Mouse (Mus musculus): ENCODE data around the gene 1700022I11Rik. TPM values are rescaled to one million over a fixed set of nuclear protein-coding genes. Genes with fewer than 3 reads are reported as not detected.
A peak's percentile ranks its signal among the peaks of the same experiment; 100 is the strongest.

Gene 1700022I11Rik
- total RNA-seq, 2 experiments from 2014 or later = not detected

DNA sequence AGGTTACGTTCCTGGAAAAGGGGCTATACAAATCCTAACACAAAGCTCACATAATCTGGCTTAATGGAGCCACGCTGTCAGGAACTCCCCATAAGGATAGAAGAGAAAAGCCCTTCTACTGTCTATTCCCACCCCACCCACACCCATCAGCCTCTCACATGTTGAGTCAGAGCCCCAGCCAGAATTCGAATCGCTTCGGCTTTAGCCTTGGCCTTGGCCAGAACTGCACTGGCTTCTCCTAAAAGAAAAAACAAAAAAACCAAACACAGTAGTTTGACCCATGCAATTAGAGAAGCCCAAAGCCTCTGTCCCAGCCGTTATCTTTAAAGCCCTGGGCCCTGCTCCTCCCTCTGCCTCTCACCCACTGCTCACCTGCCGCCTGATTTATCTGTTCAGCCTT, 59.7 kb downstream of the 1700022I11Rik start:
- intact Hi-C loops (cut with DNase I; ENCODE audit: low total_unique reads) = no loop called here
- no peak for DNase-seq

DNA sequence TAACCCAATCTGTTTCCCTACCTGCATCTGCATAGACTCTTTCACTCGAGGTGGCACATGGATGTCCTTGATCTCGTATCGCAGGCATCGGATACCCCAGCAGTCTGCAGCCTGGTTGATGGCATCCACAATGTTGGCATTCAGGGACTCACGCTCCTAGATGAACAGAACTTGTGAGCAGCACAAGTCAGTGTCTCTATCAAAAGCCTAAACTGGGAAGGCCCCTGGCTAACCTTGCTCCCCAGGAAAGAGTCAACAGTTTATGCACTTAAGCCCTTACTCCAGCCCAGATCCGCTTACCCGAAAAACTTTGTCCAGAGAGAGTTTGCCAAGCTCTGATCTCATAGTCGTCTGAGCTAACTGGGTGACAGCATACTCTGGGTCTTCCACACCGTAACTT, 60.3 kb downstream of the 1700022I11Rik start:
- no peak for DNase-seq
- intact Hi-C loops (cut with DNase I; ENCODE audit: low total_unique reads) = no loop called here

DNA sequence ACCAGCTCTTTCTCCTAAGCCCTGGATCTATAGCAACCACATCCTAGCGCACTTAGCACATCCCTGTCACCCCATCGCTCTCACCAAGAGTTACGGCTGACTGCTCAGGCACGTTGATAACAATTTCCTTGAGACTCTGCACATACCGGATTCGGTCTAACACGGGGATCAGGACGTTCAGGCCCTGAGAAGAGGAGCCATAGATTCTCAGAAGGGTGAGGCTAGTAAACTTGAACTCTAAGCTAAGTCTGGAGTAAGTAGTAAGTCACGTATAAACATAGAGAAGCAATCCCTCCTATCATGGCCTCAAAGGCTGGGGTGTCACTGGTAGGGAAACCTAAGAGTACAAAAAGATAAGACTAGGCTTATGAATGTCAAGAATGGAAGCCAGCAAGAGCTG, 60.9 kb downstream of the 1700022I11Rik start:
- DNase-seq = no peak
- intact Hi-C loops (cut with DNase I; ENCODE audit: low total_unique reads) = no loop called here

DNA sequence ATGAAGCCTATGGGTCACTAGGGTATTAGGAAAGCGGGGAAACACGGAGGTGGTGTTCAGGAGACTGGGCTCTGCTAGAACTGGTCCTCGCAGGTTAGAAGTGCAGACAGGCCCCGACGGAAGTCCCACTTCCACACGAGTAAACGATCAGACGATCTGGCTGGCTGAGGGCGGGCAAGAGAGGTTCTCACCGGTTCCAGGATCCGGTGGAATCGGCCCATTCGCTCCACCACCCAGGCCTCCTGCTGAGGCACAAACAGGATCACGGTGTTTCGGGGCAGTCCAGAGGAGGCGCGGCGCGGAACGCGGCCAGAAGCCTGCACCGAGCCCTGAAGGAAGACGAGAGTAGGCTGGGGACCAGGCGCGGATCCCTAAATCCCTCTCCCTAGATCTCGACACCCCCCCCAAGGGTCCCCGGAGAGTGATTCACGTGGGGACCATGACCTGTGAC, 61.4 kb downstream of the 1700022I11Rik start:
- intact Hi-C loops (cut with DNase I; ENCODE audit: low total_unique reads) = no loop called here

DNA sequence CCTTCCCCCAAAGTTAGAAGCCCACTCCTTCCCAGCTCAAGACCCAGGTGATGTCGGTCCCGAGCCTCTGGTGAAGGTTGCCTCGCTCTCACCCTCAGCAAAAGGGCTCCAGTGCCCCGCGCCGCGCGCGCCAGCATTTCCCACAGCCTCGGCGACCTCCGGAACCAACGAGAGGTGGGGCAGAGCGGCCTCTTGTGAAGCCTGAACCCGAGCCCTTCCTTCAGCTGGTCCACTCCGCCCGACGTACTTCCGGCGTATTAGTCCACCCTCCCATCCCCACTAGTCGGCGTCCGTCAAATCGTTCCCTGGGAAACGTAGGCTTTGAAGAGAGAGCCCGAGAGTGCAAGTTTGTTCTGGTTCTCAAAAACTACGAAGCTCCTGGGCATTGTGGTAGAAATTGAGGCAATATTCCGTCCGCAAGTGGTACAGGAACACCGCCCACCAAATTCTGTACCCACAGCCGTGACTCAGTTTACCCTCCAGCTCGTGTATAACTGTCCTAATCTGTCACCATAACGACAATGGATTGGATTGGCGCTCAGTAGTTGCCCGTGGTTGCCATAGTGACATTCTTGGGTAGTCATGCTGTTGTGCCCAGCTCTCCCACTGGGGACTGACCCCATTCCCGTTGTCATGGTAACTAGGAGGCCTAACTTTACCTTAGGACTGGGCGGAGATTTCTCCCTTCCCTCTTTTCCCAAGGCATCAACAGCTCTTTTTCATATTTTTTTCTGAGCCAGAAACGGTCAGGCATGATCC, 62.0 kb downstream of the 1700022I11Rik start, which contains the start of gene Stoml2:
Stoml2 (minus strand) TSS at position 474 of the 759 bp plus-strand sequence.
- peak; percentile 93 for DNase-seq
- intact Hi-C loops (cut with DNase I; ENCODE audit: low total_unique reads) = no loop called here

More for the DNA sequence above, 61.4 kb downstream of the 1700022I11Rik start:
- peak; percentile 46 for DNase-seq

DNA sequence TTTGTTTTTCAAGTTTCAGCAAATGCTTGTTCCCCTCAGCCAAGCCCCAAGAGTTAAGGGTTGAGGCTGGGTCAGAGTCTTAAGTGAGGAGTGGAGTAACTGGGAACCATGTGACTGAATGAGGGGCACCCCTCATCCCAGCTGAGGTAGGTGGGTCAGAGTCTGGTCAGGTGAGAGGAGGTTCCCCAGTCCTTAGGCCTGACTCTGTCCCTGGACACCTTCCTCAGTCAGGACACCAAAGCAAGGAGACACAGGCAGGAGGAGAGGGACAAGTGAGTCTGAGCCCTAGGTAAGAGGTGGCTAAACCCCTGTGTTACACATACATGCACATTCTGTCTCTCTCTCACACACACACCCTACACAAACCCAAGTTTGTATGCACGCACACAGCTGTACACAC, 63.1 kb downstream of the 1700022I11Rik start:
- DNase-seq = no peak
- intact Hi-C loops (cut with DNase I; ENCODE audit: low total_unique reads) = no loop called here

Other genes with a start within 250 kb of the 1700022I11Rik start
- gene 4930578G10Rik, start 234.1 kb upstream of the 1700022I11Rik start, total RNA-seq (2021) = not detected
- gene Ccl19, start 213.0 kb upstream of the 1700022I11Rik start, total RNA-seq (2021) = under 1 TPM in 1 of 2 experiments, not detected in 1; 0.66 TPM
- gene Ccl21a, start 195.6 kb upstream of the 1700022I11Rik start, total RNA-seq (2021) = 1 to 10 TPM; 5.3 to 7.3 TPM
- gene Fam205a1, start 115.7 kb upstream of the 1700022I11Rik start, total RNA-seq (2021) = not detected
- not detected for gene Gm12394, start 112.8 kb upstream of the 1700022I11Rik start, total RNA-seq (2021)
- gene Fam205c, start 95.4 kb upstream of the 1700022I11Rik start, total RNA-seq (2021) = under 1 TPM; 0.49 to 0.86 TPM
- gene Phf24, start 52.9 kb upstream of the 1700022I11Rik start, total RNA-seq (2021) = under 1 TPM; 0.45 to 0.66 TPM
- 100 to 1,000 TPM; 118 to 161 TPM for gene Dnajb5, start 19.8 kb upstream of the 1700022I11Rik start, total RNA-seq (2021)
- 100 to 1,000 TPM; 260 to 262 TPM for gene Vcp, start 30.9 kb downstream of the 1700022I11Rik start, total RNA-seq (2021)
- 1 to 10 TPM; 2.2 to 2.6 TPM for gene Fancg, start 40.9 kb downstream of the 1700022I11Rik start, total RNA-seq (2021)
- gene Pigo, start 56.2 kb downstream of the 1700022I11Rik start, total RNA-seq (2021) = 1 to 10 TPM; 5.4 to 6.5 TPM
- gene Stoml2, start 62.1 kb downstream of the 1700022I11Rik start, total RNA-seq (2021) = 10 to 100 TPM; 82.9 to 84.8 TPM
- 10 to 100 TPM; 25.1 to 27.8 TPM for gene Fam214b, start 76.6 kb downstream of the 1700022I11Rik start, total RNA-seq (2021)
- 1 to 10 TPM; 4.1 to 4.6 TPM for gene Unc13b, start 89.3 kb downstream of the 1700022I11Rik start, total RNA-seq (2021)